Mouse (Mus musculus) 416B (cell line): Measurements from ENCODE around the gene Gm14325.
A peak's percentile ranks its signal among the peaks of the same experiment; 100 is the strongest.
"Not testable (repeated sequence)": the region's sequence is repeated elsewhere in the genome, so short reads cannot be mapped to it uniquely, and the experiment has no call there.

Experiments
- DNase-seq: peaks from one replicate; pipeline ENCODE4 v3.0.0; 2011; ENCODE audit warnings: low read depth

Gene Gm14325

GRCm38 (mm10) chr2:177839901-177840663 is at the start of gene Gm14325:
Gm14325 (minus strand) TSS chr2:177840336.
- peak; percentile 87 for DNase-seq

DNA sequence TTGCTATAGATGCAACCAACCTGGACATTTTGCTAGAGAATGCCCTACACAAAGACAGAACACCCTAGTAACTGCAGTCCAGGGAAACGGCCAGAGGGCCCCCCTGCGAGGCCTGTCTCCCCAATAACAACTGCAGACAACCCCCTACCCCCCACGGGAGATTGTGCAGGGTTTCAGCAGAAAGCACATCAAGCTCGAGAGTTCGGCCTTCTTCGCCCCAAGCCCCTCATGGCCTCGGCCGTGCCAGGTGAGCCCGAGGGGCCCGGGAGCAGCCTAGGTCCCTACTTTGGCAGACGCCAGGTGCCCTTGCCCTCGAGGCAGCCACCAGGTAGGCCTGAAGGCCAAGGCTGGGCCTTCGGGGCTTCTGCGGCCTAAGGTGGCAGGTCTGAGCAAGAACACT is 47.6 kb upstream of the Gm14325 start:
- DNase-seq: not testable (repeated sequence)

DNA sequence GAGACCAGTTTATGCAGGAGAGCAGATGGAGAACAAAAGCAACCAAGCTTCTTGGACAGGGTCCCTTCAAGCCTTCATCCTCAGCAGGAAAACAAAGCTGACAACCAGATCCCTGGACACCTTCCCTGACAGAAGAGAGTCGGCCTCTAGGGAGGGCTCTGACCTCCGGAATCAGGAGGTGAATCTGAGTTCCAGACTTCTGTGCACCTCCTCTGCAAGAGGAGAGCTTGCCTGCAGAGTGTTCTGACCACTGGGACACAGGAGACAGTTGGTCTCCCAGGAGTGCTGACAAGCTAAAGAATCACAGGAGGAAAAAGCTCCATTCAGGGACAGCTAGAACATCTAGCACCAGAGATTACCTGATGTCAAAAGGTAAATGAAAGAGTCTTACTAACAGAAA is 22.1 kb upstream of the Gm14325 start:
- not testable (repeated sequence) for DNase-seq

DNA sequence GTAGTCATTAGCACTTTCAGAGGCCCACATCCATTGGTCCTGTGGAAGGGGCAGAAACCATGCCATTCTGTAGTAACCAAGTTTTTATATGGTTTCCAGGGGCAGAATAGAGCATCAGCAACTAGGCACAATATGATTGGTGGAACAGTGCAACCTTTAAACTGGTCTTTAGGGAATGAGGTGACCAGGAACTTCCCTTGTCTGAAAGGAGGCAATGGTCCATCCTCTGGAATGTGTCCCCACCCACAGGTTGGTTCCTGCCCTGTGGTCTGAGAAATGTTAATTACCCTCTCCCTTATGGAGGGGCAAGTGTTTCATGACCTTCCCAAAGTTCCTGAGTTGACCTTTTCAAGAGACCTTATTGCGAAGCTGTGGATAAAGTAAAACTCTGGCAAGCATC is 3.5 kb upstream of the Gm14325 start:
- DNase-seq: not testable (repeated sequence)

DNA sequence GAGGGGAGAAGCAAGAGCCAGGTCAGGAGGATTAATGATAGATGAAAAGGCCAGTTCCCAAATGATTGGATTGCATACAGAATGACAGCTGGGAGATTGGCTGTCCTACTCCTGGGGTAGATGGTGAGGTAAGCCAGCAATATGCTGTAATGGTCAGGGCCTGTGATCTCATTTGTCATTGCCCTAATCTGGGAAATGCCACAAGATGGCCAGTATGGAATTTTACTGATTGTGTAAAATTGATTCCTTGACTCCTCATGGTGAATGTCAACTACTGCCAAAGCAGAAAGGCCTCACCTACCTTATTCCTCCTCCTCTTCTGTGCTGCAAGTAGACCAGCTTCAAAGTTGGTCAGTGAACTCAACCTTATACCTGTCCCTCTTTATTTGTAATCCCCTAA is 3.4 kb downstream of the Gm14325 start:
- not testable (repeated sequence) for DNase-seq

- DNase-seq: not testable (repeated sequence)
Observed at GRCm38 (mm10) chr2:177835733-177836536, 4.2 kb downstream of the Gm14325 start.

- DNase-seq: not testable (repeated sequence)
Observed at GRCm38 (mm10) chr2:177821952-177822351, 18.2 kb downstream of the Gm14325 start.

DNA sequence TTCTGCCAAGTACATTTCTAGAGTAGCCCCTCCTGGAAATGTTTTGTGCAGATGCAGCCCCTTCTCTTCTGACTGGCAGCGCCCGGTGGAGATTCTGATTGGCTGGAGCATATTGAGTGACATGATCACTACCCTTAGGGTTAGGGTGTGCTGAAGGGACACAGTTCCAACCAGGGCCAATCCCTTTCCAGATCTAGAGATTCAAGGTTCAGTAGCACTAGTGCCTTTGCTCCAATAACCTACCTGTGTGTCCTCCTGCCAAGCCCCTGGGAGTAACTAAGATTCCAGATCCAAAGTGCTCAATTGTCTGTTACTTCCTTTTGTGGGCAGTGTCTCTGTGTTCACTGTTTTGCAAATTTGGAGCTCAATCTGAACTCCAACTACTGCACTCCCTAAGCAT is 34.0 kb downstream of the Gm14325 start:
- not testable (repeated sequence) for DNase-seq

GRCm38 (mm10) chr2:177787351-177787750 is 52.8 kb downstream of the Gm14325 start:
- peak; percentile 25 for DNase-seq
